Mouse (Mus musculus): ENCODE measurements around the gene Anxa9. TPM values are rescaled to one million over a fixed set of nuclear protein-coding genes. Genes with fewer than 3 reads are reported as not detected.
A peak's percentile ranks its signal among the peaks of the same experiment; 100 is the strongest.

Anxa9 gene
- polyA plus RNA-seq, 1 experiment from 2014 or later, result 6.7 TPM

DNA sequence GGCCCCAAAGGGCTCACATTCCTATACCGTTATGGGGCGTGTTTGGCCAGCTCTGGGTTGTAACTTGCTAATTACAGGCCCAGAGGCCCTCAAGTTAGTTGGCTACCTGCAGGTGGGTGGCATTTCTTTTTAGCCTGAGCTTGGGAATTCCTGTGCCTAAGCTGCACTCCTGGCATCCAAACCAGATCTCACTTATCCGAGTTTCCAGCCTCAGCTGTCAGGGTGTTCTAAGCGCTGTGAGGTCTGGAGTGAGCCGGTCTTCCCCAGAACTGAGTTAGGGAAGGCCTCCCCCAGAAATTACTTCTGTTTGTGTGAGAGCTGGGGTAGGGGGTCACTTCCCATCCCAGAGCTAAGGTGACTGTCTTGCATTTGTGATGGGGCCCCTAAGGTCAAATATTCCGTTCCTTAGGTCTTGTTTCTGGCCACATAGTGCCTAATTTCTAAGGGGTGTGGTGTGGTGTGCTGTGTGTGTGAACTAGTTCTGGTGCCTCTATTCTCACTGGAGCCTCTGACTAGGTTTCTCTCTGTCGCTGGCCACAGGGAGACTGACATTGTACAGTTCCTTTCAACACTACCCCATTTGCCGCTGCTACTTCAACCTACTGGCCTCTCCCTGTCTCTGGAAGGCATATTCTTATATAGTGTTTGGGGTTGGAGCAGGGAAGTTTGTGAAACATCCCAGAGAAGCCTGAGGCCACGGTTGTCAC, 9.0 kb upstream of the Anxa9 start:
- ATAC-seq (replicated peaks; ENCODE audit: low FRiP score) (no peak; the same call in 1 of the 2 replicates), DNase-seq (ENCODE audit: low spot score) (no peak)
- Histone ChIP-seq H3K9ac (ENCODE audit: low read depth, low read length) (peak overlapping the region; percentile 99), H3K4me2 (peak overlapping the region; percentile 78), H3K4me1 (replicated peaks; ENCODE audit: control insufficient read depth, insufficient read depth, low read length) (peaks cover 45% of the 10 kb centered on the region), H3K9me3 (ENCODE audit: control insufficient read depth, low read length) (no peaks in the 10 kb centered on the region), H3K4me3 (ENCODE audit: low read depth, low read length) (peak overlapping the region; percentile 91), H3K27me3 (replicated peaks; ENCODE audit: control insufficient read depth, insufficient read depth, low read length) (no peaks in the 10 kb centered on the region), H3K27ac (ENCODE audit: low read depth, low read length) (peak overlapping the region; percentile 95), H3K36me3 (ENCODE audit: control insufficient read depth, insufficient read depth, low read length) (peaks cover 10% of the 10 kb centered on the region)
- WGBS, result 11% methylated on average over 9 of the region's 9 CpGs

DNA sequence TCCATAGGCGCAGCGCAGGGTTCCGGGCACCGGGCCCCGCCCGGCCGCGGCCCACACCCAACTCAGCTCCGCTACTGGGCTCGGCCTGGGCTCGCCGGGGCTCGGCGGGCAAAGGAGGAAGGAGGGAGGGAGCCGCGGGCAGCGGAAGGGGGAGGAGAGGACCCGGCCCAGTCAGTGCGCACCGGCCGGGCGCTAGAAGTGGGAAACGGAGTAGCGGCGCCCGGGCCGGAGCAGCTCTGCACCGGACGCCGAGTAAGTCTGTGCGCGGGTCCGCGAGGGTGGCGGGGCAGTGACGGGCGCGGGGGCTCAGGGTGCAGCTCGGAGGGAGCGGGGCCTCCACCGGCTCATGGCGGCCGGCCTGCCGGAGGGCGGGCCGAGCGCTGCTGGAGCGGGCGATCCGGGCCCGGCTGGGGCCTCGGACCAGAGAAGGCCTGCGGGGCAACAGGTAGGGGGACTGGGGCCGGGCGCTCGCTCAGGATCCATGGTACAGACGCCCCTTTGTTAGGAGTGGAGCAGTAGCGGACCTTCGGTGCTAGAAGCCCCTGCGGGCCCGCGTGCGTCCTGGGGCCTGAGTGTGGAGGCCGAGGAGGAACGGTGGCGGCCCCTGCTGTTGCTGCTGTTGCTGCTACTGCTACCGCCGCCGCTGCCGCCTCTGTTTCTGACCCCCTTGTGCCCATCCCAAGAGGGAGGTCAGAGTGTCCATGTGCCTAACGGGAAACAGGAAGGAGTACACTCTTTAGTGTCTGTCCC, 8.3 kb upstream of the Anxa9 start:
- Histone ChIP-seq H3K4me2 (peak overlapping the region; percentile 78), H3K36me3 (ENCODE audit: control insufficient read depth, insufficient read depth, low read length) (peaks cover 3% of the 10 kb centered on the region), H3K4me1 (replicated peaks; ENCODE audit: control insufficient read depth, insufficient read depth, low read length) (peaks cover 45% of the 10 kb centered on the region), H3K9me3 (ENCODE audit: control insufficient read depth, low read length) (no peaks in the 10 kb centered on the region), H3K4me3 (ENCODE audit: low read depth, low read length) (peak overlapping the region; percentile 91), H3K9ac (ENCODE audit: low read depth, low read length) (peak overlapping the region; percentile 99), H3K27me3 (replicated peaks; ENCODE audit: control insufficient read depth, insufficient read depth, low read length) (no peaks in the 10 kb centered on the region), H3K27ac (ENCODE audit: low read depth, low read length) (peak overlapping the region; percentile 95)
- WGBS, result under 1% methylated on average over 71 of the region's 71 CpGs
- ATAC-seq (replicated peaks; ENCODE audit: low FRiP score) (peak; percentile 87), DNase-seq (ENCODE audit: low spot score) (peak; percentile 94)

DNA sequence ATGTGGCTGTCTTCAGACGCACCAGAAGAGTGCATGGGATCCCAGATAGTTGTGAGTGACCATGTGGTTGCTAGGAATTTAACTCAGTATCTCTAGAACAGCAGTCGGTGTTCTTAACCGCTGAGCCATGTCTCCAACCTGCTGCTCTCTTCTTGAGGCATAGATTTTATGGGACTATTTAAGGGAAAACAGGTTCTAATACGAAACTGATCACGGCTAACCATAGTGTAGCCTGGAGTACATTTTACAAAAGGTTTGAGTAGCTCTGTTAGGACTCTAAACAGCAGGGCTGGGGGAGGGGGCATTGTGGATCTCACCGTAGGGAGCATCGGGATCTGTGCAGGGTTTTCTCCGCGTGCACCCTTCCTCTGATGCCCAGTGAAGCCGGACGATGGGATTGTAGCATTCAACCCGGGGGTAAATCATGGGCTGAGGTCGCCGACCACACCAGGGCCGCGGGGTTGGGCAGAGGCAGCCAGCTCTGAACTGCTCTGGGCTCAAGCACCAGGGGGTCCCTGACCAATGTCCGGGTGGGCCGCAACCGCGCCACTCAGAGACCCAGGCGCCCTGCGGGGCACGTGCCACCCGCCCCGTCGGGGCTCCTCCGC, 7.6 kb upstream of the Anxa9 start, which contains the start of gene Cers2:
Gene Cers2, plus strand, starts transcription at position 306 of the 608 bp plus-strand sequence.
- no peaks in the 10 kb centered on the region for H3K36me3 ChIP-seq (ENCODE audit: control insufficient read depth, insufficient read depth, low read length)
- peak within 1 kb of the TSS; percentile 91 for H3K4me3 ChIP-seq (ENCODE audit: low read depth, low read length)
- H3K27ac ChIP-seq (ENCODE audit: low read depth, low read length), result peak within 1 kb of the TSS; percentile 95
- H3K4me2 ChIP-seq, result peak within 1 kb of the TSS; percentile 78
- DNase-seq (ENCODE audit: low spot score) (no peak), ATAC-seq (replicated peaks; ENCODE audit: low FRiP score) (0 out of 2 replicates have a peak, but pooled peaks have one; percentile 0)
- H3K27me3 ChIP-seq (replicated peaks; ENCODE audit: control insufficient read depth, insufficient read depth, low read length), result no peaks in the 10 kb centered on the region
- no peaks in the 10 kb centered on the region for H3K9me3 ChIP-seq (ENCODE audit: control insufficient read depth, low read length)
- peak within 1 kb of the TSS; percentile 99 for H3K9ac ChIP-seq (ENCODE audit: low read depth, low read length)
- WGBS, result 3% methylated on average over 25 of the region's 27 CpGs
- peaks cover 42% of the 10 kb centered on the region for H3K4me1 ChIP-seq (replicated peaks; ENCODE audit: control insufficient read depth, insufficient read depth, low read length)

DNA sequence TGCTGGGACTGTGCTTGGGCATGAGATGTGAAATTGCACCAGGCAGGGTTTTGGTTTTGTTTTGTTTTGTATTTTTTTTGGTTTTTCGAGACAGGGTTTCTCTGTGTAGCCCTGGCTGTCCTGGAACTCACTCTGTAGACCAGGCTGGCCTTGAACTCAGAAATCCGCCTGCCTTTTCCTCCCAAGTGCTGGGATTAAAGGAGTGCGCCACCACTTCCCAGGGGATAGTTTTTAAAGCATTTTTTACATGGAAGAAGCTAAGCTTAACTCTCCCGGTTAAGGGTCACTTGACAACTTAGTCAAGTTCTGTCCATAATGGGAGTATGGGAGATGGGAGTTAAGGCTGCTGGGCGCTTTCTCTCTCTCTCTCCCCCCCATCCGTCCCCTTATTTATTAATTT, 7.1 kb upstream of the Anxa9 start:
- Histone ChIP-seq H3K4me1 (replicated peaks; ENCODE audit: control insufficient read depth, insufficient read depth, low read length) (peaks cover 41% of the 10 kb centered on the region), H3K36me3 (ENCODE audit: control insufficient read depth, insufficient read depth, low read length) (no peaks in the 10 kb centered on the region), H3K4me3 (ENCODE audit: low read depth, low read length) (peak overlapping the region; percentile 91), H3K9ac (ENCODE audit: low read depth, low read length) (peak overlapping the region; percentile 99), H3K4me2 (peak overlapping the region; percentile 78), H3K9me3 (ENCODE audit: control insufficient read depth, low read length) (no peaks in the 10 kb centered on the region), H3K27ac (ENCODE audit: low read depth, low read length) (peak overlapping the region; percentile 95), H3K27me3 (replicated peaks; ENCODE audit: control insufficient read depth, insufficient read depth, low read length) (no peaks in the 10 kb centered on the region)
- 47% methylated on average over 6 of the region's 6 CpGs for WGBS
- ATAC-seq (replicated peaks; ENCODE audit: low FRiP score) (no peak), DNase-seq (ENCODE audit: low spot score) (no peak)

DNA sequence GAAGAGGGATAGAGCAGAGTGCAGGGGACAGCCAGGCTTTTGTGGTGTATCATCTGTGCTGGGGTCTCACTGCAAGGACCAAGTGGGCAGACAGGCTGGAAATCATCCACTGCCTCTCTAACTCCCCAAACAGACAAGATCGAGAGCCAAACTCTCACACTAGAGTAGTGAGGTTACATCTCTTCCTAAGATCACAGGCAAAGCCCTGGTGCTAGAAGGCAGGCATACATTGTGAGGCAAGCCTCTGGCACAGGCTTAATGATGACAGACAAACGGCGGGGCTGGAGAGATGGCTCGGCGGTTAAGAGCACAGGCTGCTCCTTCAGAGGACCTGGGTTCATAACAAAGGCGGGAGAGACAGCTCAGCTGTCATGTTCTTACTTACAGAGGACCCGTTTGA, 6.5 kb upstream of the Anxa9 start:
- DNase-seq (ENCODE audit: low spot score) (no peak), ATAC-seq (replicated peaks; ENCODE audit: low FRiP score) (no peak)
- H3K4me3 ChIP-seq (ENCODE audit: low read depth, low read length), result peak overlapping the region; percentile 91
- WGBS, result 34% methylated on average over 7 of the region's 7 CpGs
- no peaks in the 10 kb centered on the region for H3K27me3 ChIP-seq (replicated peaks; ENCODE audit: control insufficient read depth, insufficient read depth, low read length)
- no peaks in the 10 kb centered on the region for H3K9me3 ChIP-seq (ENCODE audit: control insufficient read depth, low read length)
- H3K9ac ChIP-seq (ENCODE audit: low read depth, low read length), result peak overlapping the region; percentile 99
- H3K36me3 ChIP-seq (ENCODE audit: control insufficient read depth, insufficient read depth, low read length), result no peaks in the 10 kb centered on the region
- H3K4me2 ChIP-seq, result peak overlapping the region; percentile 78
- H3K27ac ChIP-seq (ENCODE audit: low read depth, low read length), result peak overlapping the region; percentile 95
- peaks cover 35% of the 10 kb centered on the region for H3K4me1 ChIP-seq (replicated peaks; ENCODE audit: control insufficient read depth, insufficient read depth, low read length)

DNA sequence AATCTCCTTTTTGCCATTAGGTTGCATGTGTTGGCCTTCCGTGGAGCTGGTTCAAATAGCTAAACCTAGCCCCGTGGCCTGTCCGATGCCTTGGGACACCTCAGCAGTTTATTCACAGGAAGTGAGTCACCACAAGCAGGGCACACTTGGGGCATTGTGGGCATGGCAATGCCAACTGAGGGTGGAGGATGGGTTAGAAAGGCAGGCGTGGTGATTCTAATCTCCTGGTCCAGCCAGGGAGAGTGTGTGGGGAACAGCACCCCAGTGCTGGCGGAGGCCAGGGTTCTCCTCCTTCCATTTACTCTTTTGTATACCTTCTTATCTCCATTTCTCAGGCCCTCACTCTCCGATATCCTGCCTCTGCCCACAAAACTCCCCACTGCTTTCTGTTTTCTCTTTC, 5.6 kb upstream of the Anxa9 start:
- DNase-seq (ENCODE audit: low spot score) (no peak), ATAC-seq (replicated peaks; ENCODE audit: low FRiP score) (peak; percentile 59)
- Histone ChIP-seq H3K9ac (ENCODE audit: low read depth, low read length) (peak overlapping the region; percentile 99), H3K27me3 (replicated peaks; ENCODE audit: control insufficient read depth, insufficient read depth, low read length) (no peaks in the 10 kb centered on the region), H3K36me3 (ENCODE audit: control insufficient read depth, insufficient read depth, low read length) (no peaks in the 10 kb centered on the region), H3K4me1 (replicated peaks; ENCODE audit: control insufficient read depth, insufficient read depth, low read length) (peaks cover 28% of the 10 kb centered on the region), H3K4me3 (ENCODE audit: low read depth, low read length) (peak overlapping the region; percentile 91), H3K27ac (ENCODE audit: low read depth, low read length) (peak overlapping the region; percentile 95), H3K4me2 (peak overlapping the region; percentile 78), H3K9me3 (ENCODE audit: control insufficient read depth, low read length) (no peaks in the 10 kb centered on the region)
- WGBS, result 35% methylated on average over 6 of the region's 6 CpGs

DNA sequence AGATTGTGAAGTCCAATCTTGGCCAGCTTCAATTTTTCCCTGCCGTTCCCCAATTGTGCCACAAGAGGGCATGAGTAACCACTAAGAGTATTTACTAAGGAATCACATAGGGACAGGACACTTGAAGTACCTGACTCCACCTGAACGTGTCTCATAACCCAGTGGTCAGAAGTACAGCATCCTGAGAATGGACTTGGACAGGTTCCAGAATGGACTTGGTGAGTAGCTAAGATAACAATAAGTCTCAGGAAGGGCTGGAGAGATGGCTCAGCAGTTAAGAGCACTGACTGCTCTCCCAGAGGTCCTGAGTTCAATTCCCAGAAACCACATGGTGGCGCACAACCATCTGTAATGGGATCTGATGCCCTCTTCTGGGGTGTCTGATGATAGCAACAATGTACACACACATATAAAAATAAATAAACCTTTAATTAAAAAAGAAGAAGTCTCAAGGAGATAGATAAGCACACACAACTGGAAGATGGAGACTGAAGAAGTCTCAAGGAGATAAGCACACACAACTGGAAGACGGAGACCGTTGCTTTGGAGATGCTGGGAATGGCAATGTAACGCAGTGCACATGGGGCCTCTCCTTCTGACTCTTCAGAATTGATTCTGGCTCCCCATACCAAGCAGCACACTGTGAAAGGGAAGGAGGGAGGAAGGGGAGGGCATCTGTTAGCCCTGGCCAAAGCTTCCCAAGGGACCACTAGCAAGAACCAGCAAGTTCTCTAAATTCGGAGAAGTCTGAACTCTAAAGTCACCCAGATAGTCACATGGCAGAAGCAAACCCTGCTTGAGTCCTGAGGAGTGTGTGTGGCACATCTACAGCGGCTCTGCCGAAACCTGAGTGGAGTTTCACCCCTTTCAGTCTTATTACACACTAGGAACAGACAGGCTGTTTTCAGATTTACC, 4.2 kb upstream of the Anxa9 start:
- peak overlapping the region; percentile 11; the same call in 1 of the 2 replicates for H3K4me2 ChIP-seq
- no peak overlapping the region for H3K4me3 ChIP-seq (ENCODE audit: low read depth, low read length)
- WGBS, result 48% methylated on average over 9 of the region's 9 CpGs
- DNase-seq (ENCODE audit: low spot score), result no peak
- peaks cover 20% of the 10 kb centered on the region for H3K4me1 ChIP-seq (replicated peaks; ENCODE audit: control insufficient read depth, insufficient read depth, low read length)
- peak overlapping the region; percentile 95; the same call in 1 of the 2 replicates for H3K27ac ChIP-seq (ENCODE audit: low read depth, low read length)
- H3K9ac ChIP-seq (ENCODE audit: low read depth, low read length), result no peak overlapping the region
- no peaks in the 10 kb centered on the region for H3K27me3 ChIP-seq (replicated peaks; ENCODE audit: control insufficient read depth, insufficient read depth, low read length)
- H3K36me3 ChIP-seq (ENCODE audit: control insufficient read depth, insufficient read depth, low read length), result no peaks in the 10 kb centered on the region
- ATAC-seq (replicated peaks; ENCODE audit: low FRiP score), result no peak
- no peaks in the 10 kb centered on the region for H3K9me3 ChIP-seq (ENCODE audit: control insufficient read depth, low read length)

DNA sequence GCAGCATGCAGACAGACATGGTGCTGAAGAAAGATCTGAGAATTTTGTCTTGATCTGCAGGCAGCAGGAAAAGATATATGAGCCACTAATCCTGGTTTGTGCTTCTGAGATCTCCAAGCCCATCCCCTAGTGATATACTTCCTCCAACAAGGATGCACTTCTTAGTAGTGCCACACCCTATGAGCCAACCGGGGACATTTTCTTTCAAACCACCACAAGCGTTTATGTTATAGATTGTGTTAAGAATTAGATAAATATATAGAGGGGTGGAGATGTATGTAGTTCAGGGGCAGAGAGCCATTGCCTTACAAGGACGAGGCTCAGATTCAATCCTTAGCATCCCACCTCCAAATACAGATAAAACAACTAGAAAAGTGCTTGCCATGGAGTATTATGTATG, 3.5 kb upstream of the Anxa9 start:
- no peak overlapping the region for H3K9ac ChIP-seq (ENCODE audit: low read depth, low read length)
- no peak overlapping the region for H3K27ac ChIP-seq (ENCODE audit: low read depth, low read length)
- H3K4me3 ChIP-seq (ENCODE audit: low read depth, low read length), result no peak overlapping the region
- ATAC-seq (replicated peaks; ENCODE audit: low FRiP score), result no peak
- no peak overlapping the region for H3K4me2 ChIP-seq
- 59% methylated on average over 3 of the region's 3 CpGs for WGBS
- H3K4me1 ChIP-seq (replicated peaks; ENCODE audit: control insufficient read depth, insufficient read depth, low read length), result peaks cover 20% of the 10 kb centered on the region
- no peaks in the 10 kb centered on the region for H3K27me3 ChIP-seq (replicated peaks; ENCODE audit: control insufficient read depth, insufficient read depth, low read length)
- DNase-seq (ENCODE audit: low spot score), result no peak
- H3K36me3 ChIP-seq (ENCODE audit: control insufficient read depth, insufficient read depth, low read length), result peaks cover 3% of the 10 kb centered on the region
- H3K9me3 ChIP-seq (ENCODE audit: control insufficient read depth, low read length), result no peaks in the 10 kb centered on the region
